Mouse (Mus musculus) forebrain, embryonic 12.5 days (tissue): ENCODE results near the gene Ndufb7. TPM values are rescaled to one million over a fixed set of nuclear protein-coding genes. Genes with fewer than 3 reads are reported as not detected.

Experiments
- ATAC-seq: fragments of 200-750 bp; cut with Nextera tagmentation; 2 replicates; pipeline ENCODE4 v1.8.0; 2017; ENCODE audit warnings: moderate TSS enrichment; ENCODE audit not compliant: low FRiP score
- H3K27ac ChIP-seq: fragments of 300-500 bp; sonication (generic); 2 replicates; pipeline ENCODE4 v1.5.1; 2016; ENCODE audit warnings: mild to moderate bottlenecking
- H3K27me3 ChIP-seq: fragments of 300-500 bp; sonication (generic); 2 replicates; pipeline ENCODE4 v1.6.1; 2016; ENCODE audit warnings: mild to moderate bottlenecking
- H3K36me3 ChIP-seq: fragments of 300-500 bp; sonication (generic); replicated peaks from 2 replicates; pipeline ENCODE4 v1.6.1; 2016; ENCODE audit warnings: mild to moderate bottlenecking
- H3K4me1 ChIP-seq: fragments of 300-500 bp; sonication (generic); 2 replicates; pipeline ENCODE4 v1.6.1; 2016
- H3K4me2 ChIP-seq: fragments of 300-500 bp; sonication (generic); 2 replicates; pipeline ENCODE4 v1.6.1; 2016; ENCODE audit warnings: mild to moderate bottlenecking, moderate library complexity
- H3K4me3 ChIP-seq: fragments of 300-500 bp; sonication (generic); replicated peaks from 2 replicates; pipeline ENCODE4 v1.5.1; 2016; ENCODE audit warnings: mild to moderate bottlenecking
- H3K9ac ChIP-seq: fragments of 300-500 bp; sonication (generic); 2 replicates; pipeline ENCODE4 v1.6.1; 2016; ENCODE audit warnings: mild to moderate bottlenecking
- H3K9me3 ChIP-seq: fragments of 300-500 bp; sonication (generic); 2 replicates; pipeline ENCODE4 v1.6.1; 2016
- WGBS: fragments of 180-500 bp; shearing (Covaris S2); methylation state at CpG from one replicate; pipeline ENCODE4 v1.1.7; 2016; 5-methylcytosine and 5-hydroxymethylcytosine counted together
- polyA plus RNA-seq: library from polyadenylated mRNA; unstranded; fragments of >200 nt; fragmentation: Nextera tagmentation; extraction: Ambion mirVana; gene quantifications from 2 replicates; pipeline ENCODE4 v1.2.1, GENCODE M21; 2016

The Ndufb7 gene
- polyA plus RNA-seq, 1 experiment from 2014 or later = 356 TPM

DNA sequence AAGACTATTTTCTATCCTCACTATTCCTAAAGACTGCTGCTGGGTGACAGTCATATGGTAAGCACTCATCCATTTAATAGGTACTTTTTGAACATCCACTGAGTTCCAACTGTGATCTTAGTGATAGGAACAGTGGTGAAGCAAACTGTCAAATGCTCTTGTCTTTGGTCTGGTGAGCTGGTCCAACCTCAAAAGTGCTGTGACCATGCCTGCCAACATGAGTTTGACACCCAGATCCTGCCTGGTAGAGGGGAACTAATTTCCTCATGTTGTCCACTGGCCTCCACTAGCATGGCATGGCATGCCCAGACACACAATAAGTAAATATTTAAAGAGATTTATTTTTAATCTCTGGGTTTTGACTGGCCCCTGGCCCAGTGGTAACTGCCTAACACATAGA, 50.2 kb downstream of the Ndufb7 start:
- no peak overlapping the region for H3K27ac ChIP-seq
- H3K9me3 ChIP-seq = no peaks in the 10 kb centered on the region
- no peak overlapping the region for H3K4me2 ChIP-seq
- H3K9ac ChIP-seq = no peak overlapping the region
- no peak for ATAC-seq
- no peaks in the 10 kb centered on the region for H3K27me3 ChIP-seq
- H3K36me3 ChIP-seq = peaks cover 28% of the 10 kb centered on the region
- no peaks in the 10 kb centered on the region for H3K4me1 ChIP-seq
- H3K4me3 ChIP-seq = no peak overlapping the region

DNA sequence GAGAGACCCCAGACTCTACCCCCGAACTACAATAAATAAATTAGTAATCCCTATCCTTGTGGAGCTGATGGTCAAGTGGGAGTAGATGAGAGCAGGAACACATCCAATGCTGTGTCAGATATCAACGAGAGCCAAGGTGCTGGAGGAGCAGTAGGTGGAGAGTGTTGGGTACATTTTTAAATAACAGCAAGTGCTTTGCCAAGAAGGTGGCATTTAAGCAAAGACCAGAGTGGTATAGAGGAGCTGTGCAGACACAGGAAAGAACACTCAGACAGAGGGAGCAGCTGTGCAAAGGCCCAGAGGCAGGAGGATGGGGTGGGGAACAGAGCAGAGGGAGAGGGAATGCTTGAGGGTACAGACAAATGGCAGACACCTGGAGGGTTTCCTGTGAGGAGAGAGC, 50.6 kb downstream of the Ndufb7 start:
- Histone ChIP-seq H3K27me3 (no peaks in the 10 kb centered on the region), H3K9me3 (no peaks in the 10 kb centered on the region), H3K36me3 (peaks cover 23% of the 10 kb centered on the region), H3K27ac (no peak overlapping the region), H3K9ac (no peak overlapping the region), H3K4me3 (no peak overlapping the region), H3K4me1 (peaks cover 1% of the 10 kb centered on the region; the same call in 1 of the 2 replicates), H3K4me2 (no peak overlapping the region)
- WGBS = 85% methylated on average over 2 of the region's 2 CpGs
- no peak for ATAC-seq

GRCm38 (mm10) chr8:83618566-83618965, 52.1 kb downstream of the Ndufb7 start:
- 94% methylated on average over 2 of the region's 2 CpGs for WGBS
- no peak overlapping the region for H3K9ac ChIP-seq
- no peaks in the 10 kb centered on the region for H3K27me3 ChIP-seq
- no peak overlapping the region for H3K4me2 ChIP-seq
- ATAC-seq = no peak
- H3K36me3 ChIP-seq = peaks cover 9% of the 10 kb centered on the region
- no peaks in the 10 kb centered on the region for H3K9me3 ChIP-seq
- no peak overlapping the region for H3K27ac ChIP-seq
- H3K4me1 ChIP-seq = peaks cover 4% of the 10 kb centered on the region; the same call in 1 of the 2 replicates
- no peak overlapping the region for H3K4me3 ChIP-seq

DNA sequence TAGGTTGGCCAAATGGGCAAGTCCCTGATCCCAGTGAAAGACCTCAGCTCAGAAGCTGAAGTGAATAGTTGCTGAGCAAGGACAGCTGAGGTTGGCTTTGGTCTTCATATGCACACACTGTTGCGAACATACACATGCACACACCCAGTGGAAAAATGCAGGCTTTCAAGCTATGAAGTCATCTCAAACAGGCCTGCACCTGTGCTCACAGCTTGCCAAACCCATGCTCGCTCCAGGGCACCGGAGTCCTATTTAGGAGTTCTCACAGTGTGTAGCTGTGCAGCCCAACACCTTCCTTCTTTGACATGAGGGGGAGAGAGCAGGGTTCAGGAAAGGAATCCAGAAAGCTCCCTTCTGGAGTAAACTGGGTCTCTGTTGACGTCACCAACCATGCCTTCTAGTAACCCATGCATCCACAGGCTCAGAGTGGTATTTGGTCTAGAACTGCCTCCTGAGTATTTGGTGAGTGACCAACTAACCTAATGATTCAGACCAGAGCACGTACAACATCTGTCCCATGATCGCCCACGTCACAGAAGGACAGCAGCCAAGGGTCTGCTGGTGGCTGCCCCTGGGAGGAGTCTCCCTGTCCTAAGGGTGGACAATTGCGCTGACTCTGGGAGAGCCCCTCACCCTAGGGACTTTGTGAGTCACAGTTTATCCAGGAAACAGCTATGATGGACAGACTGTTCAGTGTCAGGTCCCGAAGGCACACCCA, 53.3 kb downstream of the Ndufb7 start:
- no peak overlapping the region for H3K9ac ChIP-seq
- H3K4me1 ChIP-seq = peaks cover 4% of the 10 kb centered on the region; the same call in 1 of the 2 replicates
- no peak overlapping the region for H3K27ac ChIP-seq
- H3K9me3 ChIP-seq = no peaks in the 10 kb centered on the region
- no peaks in the 10 kb centered on the region for H3K27me3 ChIP-seq
- WGBS = 90% methylated on average over 9 of the region's 9 CpGs
- no peaks in the 10 kb centered on the region for H3K36me3 ChIP-seq
- H3K4me2 ChIP-seq = no peak overlapping the region
- H3K4me3 ChIP-seq = no peak overlapping the region
- ATAC-seq = no peak

Other genes with a start within 250 kb of the Ndufb7 start
- 34.3 and 35.5 TPM in 2 replicates for gene Elmod2, start 234.2 kb upstream of the Ndufb7 start, polyA plus RNA-seq
- not detected in 2 replicates for gene Mgat4d, start 218.2 kb upstream of the Ndufb7 start, polyA plus RNA-seq
- 6.3 and 6.8 TPM in 2 replicates for gene Clgn, start 176.8 kb upstream of the Ndufb7 start, polyA plus RNA-seq
- 167 and 176 TPM in 2 replicates for gene Scoc, start 108.3 kb upstream of the Ndufb7 start, polyA plus RNA-seq
- gene Olfr370, start 30.9 kb upstream of the Ndufb7 start, polyA plus RNA-seq = not detected in 2 replicates
- gene Tecr, start 41.3 kb downstream of the Ndufb7 start, polyA plus RNA-seq = 541 and 550 TPM in 2 replicates
- gene Dnajb1, start 41.5 kb downstream of the Ndufb7 start, polyA plus RNA-seq = 63.0 and 67.3 TPM in 2 replicates
- 201 and 214 TPM in 2 replicates for gene Gipc1, start 86.0 kb downstream of the Ndufb7 start, polyA plus RNA-seq
- 0.91 and 0.96 TPM in 2 replicates for gene Ptger1, start 100.0 kb downstream of the Ndufb7 start, polyA plus RNA-seq
- gene Pkn1, start 132.5 kb downstream of the Ndufb7 start, polyA plus RNA-seq = 37.1 and 38.0 TPM in 2 replicates
- gene Ddx39, start 148.5 kb downstream of the Ndufb7 start, polyA plus RNA-seq = 168 and 185 TPM in 2 replicates
- gene Adgre5, start 174.7 kb downstream of the Ndufb7 start, polyA plus RNA-seq = 9.4 and 10.7 TPM in 2 replicates